Mouse (Mus musculus) thymus, adult 2 months (tissue): ENCODE data around the gene St14.
"Not testable (repeated sequence)": the region's sequence is repeated elsewhere in the genome, so short reads cannot be mapped to it uniquely, and the experiment has no call there.

Source experiments
- CTCF ChIP-seq: fragments of 200-500 bp; IDR thresholded peaks from 2 replicates; pipeline ENCODE4 v1.5.1; 2012; ENCODE audit warnings: mild to moderate bottlenecking, control low read depth, low read length, moderate library complexity, borderline replicate concordance; ENCODE audit not compliant: control insufficient read depth, poor library complexity, insufficient read depth; ENCODE audit errors: extremely low read depth
- POLR2A ChIP-seq: fragments of 200-500 bp; IDR thresholded peaks from 2 replicates; pipeline ENCODE4 v1.6.1; 2012; ENCODE audit warnings: mild to moderate bottlenecking, low read length, control low read depth, moderate library complexity; ENCODE audit not compliant: control insufficient read depth, poor library complexity, insufficient read depth; ENCODE audit errors: extremely low read depth

- not testable (repeated sequence) for TF ChIP-seq CTCF, POLR2A
These were observed 80.1 kb downstream of the St14 start for GRCm38 (mm10) chr9:31051509-31051908.
